Mouse (Mus musculus) heart, embryonic 12.5 days (tissue): Measurements from ENCODE around the gene Adcy1. TPM values are rescaled to one million over a fixed set of nuclear protein-coding genes. Genes with fewer than 3 reads are reported as not detected.

Experiments used
- ATAC-seq: fragments of 200-750 bp; cut with Nextera tagmentation; 2 replicates; pipeline ENCODE4 v1.8.0; 2017; ENCODE audit warnings: moderate TSS enrichment, moderate library complexity; ENCODE audit not compliant: insufficient number of reproducible peaks, low FRiP score
- H3K27ac ChIP-seq: fragments of 300-500 bp; sonication (generic); 2 replicates; pipeline ENCODE4 v1.5.1; 2016; ENCODE audit warnings: mild to moderate bottlenecking, moderate library complexity; ENCODE audit not compliant: poor library complexity, severe bottlenecking
- H3K27me3 ChIP-seq: fragments of 300-500 bp; sonication (generic); replicated peaks from 2 replicates; pipeline ENCODE4 v1.6.1; 2016; ENCODE audit warnings: mild to moderate bottlenecking, moderate library complexity
- H3K36me3 ChIP-seq: fragments of 300-500 bp; sonication (generic); 2 replicates; pipeline ENCODE4 v1.6.1; 2016; ENCODE audit warnings: mild to moderate bottlenecking, moderate library complexity
- H3K4me1 ChIP-seq: fragments of 300-500 bp; sonication (generic); replicated peaks from 2 replicates; pipeline ENCODE4 v1.6.1; 2016; ENCODE audit warnings: mild to moderate bottlenecking
- H3K4me2 ChIP-seq: fragments of 300-500 bp; sonication (generic); 2 replicates; pipeline ENCODE4 v1.6.1; 2016; ENCODE audit warnings: mild to moderate bottlenecking, moderate library complexity
- H3K4me3 ChIP-seq: fragments of 300-500 bp; sonication (generic); 2 replicates; pipeline ENCODE4 v1.5.1; 2016; ENCODE audit warnings: mild to moderate bottlenecking
- H3K9ac ChIP-seq: fragments of 300-500 bp; sonication (generic); 2 replicates; pipeline ENCODE4 v1.6.1; 2016; ENCODE audit warnings: mild to moderate bottlenecking, moderate library complexity
- H3K9me3 ChIP-seq: fragments of 300-500 bp; sonication (generic); replicated peaks from 2 replicates; pipeline ENCODE4 v1.6.1; 2016; ENCODE audit warnings: mild to moderate bottlenecking, moderate library complexity
- WGBS: fragments of 180-500 bp; shearing (Covaris S2); methylation state at CpG from one replicate; pipeline ENCODE4 v1.1.7; 2016; 5-methylcytosine and 5-hydroxymethylcytosine counted together
- polyA plus RNA-seq: library from polyadenylated mRNA; unstranded; fragments of >200 nt; fragmentation: Nextera tagmentation; extraction: Ambion mirVana; gene quantifications from 2 replicates; pipeline ENCODE4 v1.2.1, GENCODE M21; 2016

The Adcy1 gene
- polyA plus RNA-seq, 1 experiment from 2014 or later = 1.3 TPM

- ATAC-seq = peak; percentile 82
- 8% methylated on average over 14 of the region's 14 CpGs for WGBS
- Histone ChIP-seq H3K4me3 (0 out of 2 replicates have a peak overlapping the region, but pooled peaks have one; percentile 15), H3K4me2 (peak overlapping the region; percentile 65), H3K27ac (peak overlapping the region; percentile 90), H3K9ac (no peak overlapping the region), H3K4me1 (peaks cover 26% of the 10 kb centered on the region), H3K9me3 (no peaks in the 10 kb centered on the region), H3K27me3 (peaks cover 43% of the 10 kb centered on the region), H3K36me3 (no peaks in the 10 kb centered on the region)
Observed at GRCm38 (mm10) chr11:7055455-7056017, 7.8 kb upstream of the Adcy1 start.

- Histone ChIP-seq H3K4me1 (peaks cover 26% of the 10 kb centered on the region), H3K36me3 (no peaks in the 10 kb centered on the region), H3K4me3 (0 out of 2 replicates have a peak overlapping the region, but pooled peaks have one; percentile 16), H3K9me3 (no peaks in the 10 kb centered on the region), H3K27me3 (peaks cover 49% of the 10 kb centered on the region), H3K27ac (peak overlapping the region; percentile 90), H3K4me2 (peak overlapping the region; percentile 65), H3K9ac (0 out of 2 replicates have a peak overlapping the region, but pooled peaks have one; percentile 38)
- WGBS = 2% methylated on average over 11 of the region's 11 CpGs
- ATAC-seq = no peak
Observed at GRCm38 (mm10) chr11:7056121-7056520, 7.2 kb upstream of the Adcy1 start.

GRCm38 (mm10) chr11:7057781-7058180 is 5.5 kb upstream of the Adcy1 start:
- Histone ChIP-seq H3K9ac (no peak overlapping the region), H3K4me3 (no peak overlapping the region), H3K4me1 (peaks cover 31% of the 10 kb centered on the region), H3K27ac (no peak overlapping the region), H3K9me3 (no peaks in the 10 kb centered on the region), H3K4me2 (no peak overlapping the region), H3K27me3 (peaks cover 66% of the 10 kb centered on the region), H3K36me3 (no peaks in the 10 kb centered on the region)
- WGBS = 74% methylated on average over 7 of the region's 7 CpGs
- no peak for ATAC-seq

- WGBS = 44% methylated on average over 6 of the region's 6 CpGs
- Histone ChIP-seq H3K9ac (no peak overlapping the region), H3K36me3 (no peaks in the 10 kb centered on the region), H3K4me2 (no peak overlapping the region), H3K9me3 (no peaks in the 10 kb centered on the region), H3K27me3 (peaks cover 98% of the 10 kb centered on the region), H3K4me3 (no peak overlapping the region), H3K4me1 (peaks cover 25% of the 10 kb centered on the region), H3K27ac (no peak overlapping the region)
- no peak for ATAC-seq
Observed at GRCm38 (mm10) chr11:7061961-7062360, 1.3 kb upstream of the Adcy1 start.

- H3K4me2 ChIP-seq = peak overlapping the region; percentile 93
- peak overlapping the region; percentile 72 for H3K4me3 ChIP-seq
- H3K4me1 ChIP-seq = peaks cover 24% of the 10 kb centered on the region; the same call in 1 of the 2 replicates
- H3K27me3 ChIP-seq = peaks cover 98% of the 10 kb centered on the region
- H3K27ac ChIP-seq = no peak overlapping the region
- H3K9me3 ChIP-seq = no peaks in the 10 kb centered on the region
- peak overlapping the region; percentile 70 for H3K9ac ChIP-seq
- WGBS = 12% methylated on average over 10 of the region's 10 CpGs
- H3K36me3 ChIP-seq = no peaks in the 10 kb centered on the region
- ATAC-seq = no peak
Observed at GRCm38 (mm10) chr11:7062566-7062965, 723 bp upstream of the Adcy1 start.

- Histone ChIP-seq H3K36me3 (no peaks in the 10 kb centered on the region), H3K9me3 (no peaks in the 10 kb centered on the region), H3K27ac (no peak overlapping the region), H3K27me3 (peaks cover 96% of the 10 kb centered on the region), H3K4me3 (peak overlapping the region; percentile 72), H3K9ac (peak overlapping the region; percentile 75), H3K4me2 (peak overlapping the region; percentile 93), H3K4me1 (peaks cover 21% of the 10 kb centered on the region; the same call in 1 of the 2 replicates)
- peak; percentile 54; the same call in 1 of the 2 replicates for ATAC-seq
- WGBS = under 1% methylated on average over 53 of the region's 53 CpGs
Observed at GRCm38 (mm10) chr11:7063681-7064267, 485 bp downstream of the Adcy1 start.

- Histone ChIP-seq H3K9me3 (no peaks in the 10 kb centered on the region), H3K4me2 (peak overlapping the region; percentile 93), H3K27me3 (peaks cover 93% of the 10 kb centered on the region), H3K27ac (no peak overlapping the region), H3K9ac (peak overlapping the region; percentile 11; the same call in 1 of the 2 replicates), H3K4me1 (peaks cover 21% of the 10 kb centered on the region; the same call in 1 of the 2 replicates), H3K36me3 (no peaks in the 10 kb centered on the region), H3K4me3 (peak overlapping the region; percentile 72)
- 0 out of 2 replicates have a peak, but pooled peaks have one; percentile 30 for ATAC-seq
- 4% methylated on average over 25 of the region's 26 CpGs for WGBS
Observed at GRCm38 (mm10) chr11:7064484-7065185, 1.3 kb downstream of the Adcy1 start.

GRCm38 (mm10) chr11:7065388-7065787 is 2.1 kb downstream of the Adcy1 start:
- Histone ChIP-seq H3K9ac (no peak overlapping the region), H3K4me2 (peak overlapping the region; percentile 93; the same call in 1 of the 2 replicates), H3K27ac (no peak overlapping the region), H3K9me3 (no peaks in the 10 kb centered on the region), H3K4me1 (peaks cover 21% of the 10 kb centered on the region; the same call in 1 of the 2 replicates), H3K36me3 (no peaks in the 10 kb centered on the region), H3K27me3 (peaks cover 89% of the 10 kb centered on the region), H3K4me3 (no peak overlapping the region)
- no peak for ATAC-seq
- 16% methylated on average over 4 of the region's 4 CpGs for WGBS

GRCm38 (mm10) chr11:7065876-7066275 is 2.6 kb downstream of the Adcy1 start:
- no peak for ATAC-seq
- no peaks in the 10 kb centered on the region for H3K9me3 ChIP-seq
- no peak overlapping the region for H3K4me2 ChIP-seq
- H3K36me3 ChIP-seq = no peaks in the 10 kb centered on the region
- H3K4me3 ChIP-seq = no peak overlapping the region
- no peak overlapping the region for H3K27ac ChIP-seq
- H3K4me1 ChIP-seq = peaks cover 21% of the 10 kb centered on the region; the same call in 1 of the 2 replicates
- H3K27me3 ChIP-seq = peaks cover 84% of the 10 kb centered on the region
- 43% methylated on average over 5 of the region's 5 CpGs for WGBS
- no peak overlapping the region for H3K9ac ChIP-seq

GRCm38 (mm10) chr11:7067263-7067662 is 4.0 kb downstream of the Adcy1 start:
- 69% methylated on average over 4 of the region's 4 CpGs for WGBS
- H3K4me2 ChIP-seq = no peak overlapping the region
- H3K4me3 ChIP-seq = no peak overlapping the region
- H3K9ac ChIP-seq = no peak overlapping the region
- ATAC-seq = no peak
- H3K9me3 ChIP-seq = no peaks in the 10 kb centered on the region
- H3K27me3 ChIP-seq = peaks cover 71% of the 10 kb centered on the region
- no peak overlapping the region for H3K27ac ChIP-seq
- H3K4me1 ChIP-seq = peaks cover 29% of the 10 kb centered on the region
- H3K36me3 ChIP-seq = no peaks in the 10 kb centered on the region
